In the genomic region with DNA sequence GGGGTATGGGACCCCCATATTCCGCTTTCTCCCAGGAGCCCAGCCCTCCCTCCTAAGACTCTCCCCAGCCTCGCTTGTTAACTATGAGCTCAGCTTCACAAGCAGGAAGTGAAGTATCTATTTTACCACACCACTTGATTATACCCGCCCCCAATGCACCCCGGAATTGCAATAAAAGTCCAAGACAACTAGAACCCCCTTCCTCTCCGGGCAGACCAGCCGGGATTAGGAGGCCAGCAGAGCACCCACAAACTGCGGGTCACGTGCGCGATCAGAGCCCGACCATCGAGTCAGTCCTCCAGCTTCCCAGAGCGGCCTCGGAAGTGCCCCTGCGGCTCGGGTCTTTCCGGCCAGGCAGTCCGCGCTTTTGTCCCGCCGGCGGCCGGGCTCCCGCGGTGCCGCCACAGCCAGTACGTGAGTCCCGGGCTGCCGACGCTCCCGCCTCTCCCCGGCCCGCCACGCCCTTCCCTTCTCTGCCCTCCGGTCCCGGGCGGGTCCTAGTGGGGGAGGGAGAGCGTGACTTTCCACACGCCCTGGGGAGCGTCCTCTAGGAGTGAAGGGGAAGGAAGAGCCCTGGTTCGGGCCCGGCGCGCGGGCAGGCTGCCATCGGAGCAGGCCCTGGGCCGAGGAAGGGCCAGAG, we compare ENCODE assay signal across 7 mouse cellular contexts. TPM values are rescaled to one million over a fixed set of nuclear protein-coding genes. Genes with fewer than 3 reads are reported as not detected.
DNase-seq lines count a peak whose midpoint lies in the region; ATAC-seq and TF ChIP-seq lines count a peak whose summit lies in the region.

Gene Zfp62 (plus strand): TSS at position 164 of the 640 bp plus-strand sequence.

- H3K4me2 ChIP-seq in embryonic facial prominence, embryonic 11.5 days (ENCODE audit: low read depth, low read length), result peak within 1 kb of the TSS; percentile 69
- H3K4me2 ChIP-seq in limb, embryonic 12.5 days, result peak within 1 kb of the TSS; percentile 74
- H3K4me2 ChIP-seq in midbrain, embryonic 15.5 days, result peak within 1 kb of the TSS; percentile 82

- H3K27ac ChIP-seq in embryonic facial prominence, embryonic 11.5 days (replicated peaks; ENCODE audit: low read depth, low read length), result peak within 1 kb of the TSS; percentile 99
- peak within 1 kb of the TSS; percentile 99 for H3K27ac ChIP-seq in kidney, adult 2 months (ENCODE audit: insufficient read depth, low read depth, low read length)
- peak within 1 kb of the TSS; percentile 99 for H3K27ac ChIP-seq in limb, embryonic 12.5 days
- H3K27ac ChIP-seq in midbrain, embryonic 15.5 days, result peak within 1 kb of the TSS; percentile 94
- H3K27ac ChIP-seq in spleen, adult 2 months (ENCODE audit: insufficient read depth, low read length), result peak within 1 kb of the TSS; percentile 98

- WGBS in embryonic facial prominence, embryonic 11.5 days, result 0% methylated on average over 32 of the region's 47 CpGs
- under 1% methylated on average over 45 of the region's 47 CpGs for WGBS in kidney, adult 2 months
- under 1% methylated on average over 45 of the region's 47 CpGs for WGBS in limb, embryonic 12.5 days
- under 1% methylated on average over 46 of the region's 47 CpGs for WGBS in midbrain, embryonic 15.5 days
- WGBS in spleen, adult 2 months, result under 1% methylated on average over 42 of the region's 47 CpGs

- no peak for TF ChIP-seq POLR2A in kidney, adult 2 months (IDR thresholded peaks at IDR 0.05; ENCODE audit: low read depth, low read length)
- peak; percentile 47; the same call in 1 of the 2 replicates for TF ChIP-seq POLR2A in spleen, adult 2 months (IDR thresholded peaks at IDR 0.05; ENCODE audit: low read depth, low read length)

- peak; percentile 93 for ATAC-seq in embryonic facial prominence, embryonic 11.5 days (replicated peaks; ENCODE audit: insufficient number of reproducible peaks, low FRiP score, low TSS enrichment, low read depth)
- peak; percentile 92 for ATAC-seq in limb, embryonic 12.5 days (ENCODE audit: insufficient number of reproducible peaks, insufficient read depth, low FRiP score, low TSS enrichment, low read depth)
- ATAC-seq in midbrain, embryonic 15.5 days (replicated peaks), result peak; percentile 95

- DNase-seq in adrenal gland, postnatal 14 days, result peak; percentile 97
- peak; percentile 96 for DNase-seq in embryonic facial prominence, embryonic 11.5 days (ENCODE audit: low spot score)
- peak; percentile 96 to 97 for DNase-seq in heart, adult 18-20 months
- peak; percentile 97 for DNase-seq in kidney, adult 2 months
- DNase-seq in spleen, adult 2 months (ENCODE audit: low read depth in 1 of 2, low spot score in 2 of 2), result peak; percentile 78 to 94

- no peak for TF ChIP-seq CTCF in kidney, adult 2 months (conservative IDR thresholded peaks at IDR 0.05; ENCODE audit: insufficient read depth, insufficient read length, low read depth, low read length)
- no peak for TF ChIP-seq CTCF in spleen, adult 2 months (IDR thresholded peaks at IDR 0.05; ENCODE audit: extremely low read depth, insufficient read depth, insufficient read length, insufficient replicate concordance)

- H3K9me3 ChIP-seq in embryonic facial prominence, embryonic 11.5 days (replicated peaks; ENCODE audit: control insufficient read depth, low read length), result no peaks in the 10 kb centered on the region
- H3K9me3 ChIP-seq in limb, embryonic 12.5 days, result no peaks in the 10 kb centered on the region
- H3K9me3 ChIP-seq in midbrain, embryonic 15.5 days, result no peaks in the 10 kb centered on the region

- H3K9ac ChIP-seq in embryonic facial prominence, embryonic 11.5 days (replicated peaks; ENCODE audit: low read length), result peak within 1 kb of the TSS; percentile 98
- peak within 1 kb of the TSS; percentile 97 for H3K9ac ChIP-seq in limb, embryonic 12.5 days (replicated peaks)
- H3K9ac ChIP-seq in midbrain, embryonic 15.5 days, result peak within 1 kb of the TSS; percentile 99

- H3K36me3 ChIP-seq in embryonic facial prominence, embryonic 11.5 days (replicated peaks; ENCODE audit: control insufficient read depth, insufficient read depth, low read depth, low read length), result no peaks in the 10 kb centered on the region
- no peaks in the 10 kb centered on the region for H3K36me3 ChIP-seq in kidney, adult 2 months (ENCODE audit: control insufficient read depth, insufficient read depth, low read length)
- peaks cover 16% of the 10 kb centered on the region for H3K36me3 ChIP-seq in limb, embryonic 12.5 days
- H3K36me3 ChIP-seq in midbrain, embryonic 15.5 days (replicated peaks), result peaks cover 2% of the 10 kb centered on the region; the same call in 1 of the 2 replicates
- peaks cover 6% of the 10 kb centered on the region; the same call in 1 of the 2 replicates for H3K36me3 ChIP-seq in spleen, adult 2 months (ENCODE audit: control insufficient read depth, insufficient read depth, low read length)

- H3K4me3 ChIP-seq in embryonic facial prominence, embryonic 11.5 days (ENCODE audit: low read depth, low read length), result peak within 1 kb of the TSS; percentile 87
- peak within 1 kb of the TSS; percentile 69 for H3K4me3 ChIP-seq in kidney, adult 2 months (ENCODE audit: insufficient read depth, low read depth, low read length)
- peak within 1 kb of the TSS; percentile 88 for H3K4me3 ChIP-seq in limb, embryonic 12.5 days (replicated peaks)
- H3K4me3 ChIP-seq in midbrain, embryonic 15.5 days, result peak within 1 kb of the TSS; percentile 84
- peak within 1 kb of the TSS; percentile 89 for H3K4me3 ChIP-seq in spleen, adult 2 months (ENCODE audit: extremely low read depth, insufficient read depth, insufficient read length)

- no peaks in the 10 kb centered on the region for H3K4me1 ChIP-seq in embryonic facial prominence, embryonic 11.5 days (ENCODE audit: control insufficient read depth, insufficient read depth, low read length)
- peaks cover 11% of the 10 kb centered on the region; the same call in 1 of the 2 replicates for H3K4me1 ChIP-seq in kidney, adult 2 months (ENCODE audit: control insufficient read depth, insufficient read depth, low read length)
- H3K4me1 ChIP-seq in limb, embryonic 12.5 days (replicated peaks), result peaks cover 11% of the 10 kb centered on the region
- H3K4me1 ChIP-seq in midbrain, embryonic 15.5 days, result peaks cover 19% of the 10 kb centered on the region
- peaks cover 7% of the 10 kb centered on the region for H3K4me1 ChIP-seq in spleen, adult 2 months (ENCODE audit: control insufficient read depth, insufficient read depth, insufficient read length)

- H3K27me3 ChIP-seq in embryonic facial prominence, embryonic 11.5 days (ENCODE audit: control insufficient read depth, insufficient read depth, low read length), result no peaks in the 10 kb centered on the region
- H3K27me3 ChIP-seq in kidney, adult 2 months (replicated peaks; ENCODE audit: control insufficient read depth, insufficient read depth, low read length), result no peaks in the 10 kb centered on the region
- no peaks in the 10 kb centered on the region for H3K27me3 ChIP-seq in limb, embryonic 12.5 days
- no peaks in the 10 kb centered on the region for H3K27me3 ChIP-seq in midbrain, embryonic 15.5 days (replicated peaks)
- H3K27me3 ChIP-seq in spleen, adult 2 months (ENCODE audit: control insufficient read depth, insufficient read depth, low read length), result no peaks in the 10 kb centered on the region

RNA-seq across cellular contexts. Expression of gene Zfp62, which starts in this region (rescaled TPM):
- total RNA-seq in adrenal gland, postnatal 14 days (2021), result 33.2 and 36.9 TPM in 2 replicates
- polyA plus RNA-seq in embryonic facial prominence, embryonic 11.5 days (2014; fragmentation: Nextera tagmentation; extraction: Ambion mirVana), result 64.0 and 66.1 TPM in 2 replicates
- total RNA-seq in heart, adult 18-20 months (2021), result 10 to 100 TPM; 27.6 to 32.6 TPM
- polyA plus RNA-seq in kidney, adult 2 months (2012; rRNA removed), result 2.0 and 2.6 TPM in 2 replicates
- 50.4 and 58.5 TPM in 2 replicates for polyA plus RNA-seq in limb, embryonic 12.5 days (2016; fragmentation: Nextera tagmentation; extraction: Ambion mirVana)
- 45.1 and 46.0 TPM in 2 replicates for polyA plus RNA-seq in midbrain, embryonic 15.5 days (2015; fragmentation: Nextera tagmentation; extraction: Ambion mirVana)
- 1.4 and 2.4 TPM in 2 replicates for polyA plus RNA-seq in spleen, adult 2 months (2012; rRNA removed)

Comparison
In these comparisons a context has a peak if more than half of its experiments do, and no peak if none do; other contexts are left out.
1. Peak in every context shown above with its lines: DNase-seq, ATAC-seq, H3K4me3 ChIP-seq and H3K27ac ChIP-seq.
2. RNA of gene Zfp62 (polyA plus RNA-seq): 64.0 to 66.1 TPM in embryonic facial prominence, embryonic 11.5 days, 50.4 to 58.5 TPM in limb, embryonic 12.5 days and 45.1 to 46.0 TPM in midbrain, embryonic 15.5 days; 2.0 to 2.6 TPM in kidney, adult 2 months and 1.4 to 2.4 TPM in spleen, adult 2 months; every median in the first group is over 10 times any median in the second.